Mouse (Mus musculus) cortical plate, adult 2 months (tissue): Measurements from ENCODE around the gene Gab2. TPM values are rescaled to one million over a fixed set of nuclear protein-coding genes. Genes with fewer than 3 reads are reported as not detected.
A peak's percentile ranks its signal among the peaks of the same experiment; 100 is the strongest.

Experiments
- H3K27ac ChIP-seq: fragments of 200-500 bp; 2 replicates; pipeline ENCODE4 v1.5.1; 2012; ENCODE audit warnings: low read length, control low read depth, inconsistent platforms; ENCODE audit not compliant: insufficient read depth
- H3K4me1 ChIP-seq: fragments of 200-500 bp; 2 replicates; pipeline ENCODE4 v1.6.1; 2011; ENCODE audit warnings: low read length; ENCODE audit not compliant: control insufficient read depth, insufficient read depth
- H3K4me3 ChIP-seq: fragments of 200-500 bp; 2 replicates; pipeline ENCODE4 v1.5.1; 2011; ENCODE audit warnings: mild to moderate bottlenecking, low read length, control low read depth; ENCODE audit not compliant: insufficient read depth
- CTCF ChIP-seq: fragments of 200-500 bp; IDR thresholded peaks from 2 replicates; pipeline ENCODE4 v1.5.1; 2011; ENCODE audit warnings: mild to moderate bottlenecking, control low read depth, low read length; ENCODE audit not compliant: insufficient read depth; ENCODE audit errors: extremely low read depth
- POLR2A ChIP-seq: fragments of 200-500 bp; IDR thresholded peaks from 2 replicates; pipeline ENCODE4 v1.6.1; 2011; ENCODE audit warnings: mild to moderate bottlenecking, low read length, control low read depth; ENCODE audit not compliant: insufficient read depth; ENCODE audit errors: extremely low read depth
- polyA plus RNA-seq: library from polyadenylated mRNA; depleted of rRNA; stranded (reverse); fragments of >200 nt; gene quantifications from 2 replicates; pipeline ENCODE4 v1.2.3, GENCODE M21; 2012

The Gab2 gene
- polyA plus RNA-seq, 1 experiment, result 11.0 TPM

DNA sequence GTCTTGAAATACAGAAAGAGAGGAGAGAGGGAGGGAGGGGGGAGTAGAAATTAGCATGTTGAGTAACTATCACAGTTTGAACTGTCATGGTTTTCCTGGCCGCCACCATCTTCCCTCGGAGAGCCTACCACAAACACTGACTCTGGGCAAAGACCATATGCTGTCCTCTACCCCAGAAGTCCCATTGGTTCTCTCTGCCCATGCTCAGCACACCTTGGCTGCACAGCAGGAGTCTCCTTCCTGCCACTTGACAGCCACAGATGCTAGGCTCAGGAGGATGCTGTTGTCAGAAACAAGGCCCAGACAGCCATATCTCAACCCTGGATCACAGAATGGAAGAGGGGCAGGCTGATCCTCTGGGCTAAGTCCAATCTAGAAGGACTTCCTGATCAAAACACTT, 253.0 kb downstream of the Gab2 start:
- Histone ChIP-seq H3K4me3 (no peak overlapping the region), H3K27ac (no peak overlapping the region), H3K4me1 (peaks cover 1% of the 10 kb centered on the region; the same call in 1 of the 2 replicates)
- TF ChIP-seq CTCF (no peak), POLR2A (no peak)

DNA sequence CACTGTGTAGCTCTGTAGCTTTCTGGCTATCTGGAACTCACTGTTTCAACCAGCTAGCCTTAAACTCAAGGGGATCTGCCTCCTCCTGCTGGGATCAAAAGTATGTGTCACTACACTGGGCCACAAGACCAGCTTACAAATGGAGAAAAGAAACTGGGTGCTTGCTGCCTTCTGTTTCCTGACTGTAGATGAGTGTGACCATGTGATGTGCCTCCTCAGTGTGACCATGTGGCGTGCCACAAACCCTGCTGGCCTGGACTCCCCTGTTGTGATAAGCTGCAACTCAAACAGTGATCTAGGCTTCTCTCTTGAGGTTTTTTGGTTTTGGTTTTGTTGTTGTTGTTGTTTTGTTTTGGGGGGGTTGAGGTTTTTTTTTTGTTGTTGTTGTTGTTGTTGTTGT, 255.3 kb downstream of the Gab2 start:
- peaks cover 1% of the 10 kb centered on the region; the same call in 1 of the 2 replicates for H3K4me1 ChIP-seq
- no peak overlapping the region for H3K4me3 ChIP-seq
- no peak overlapping the region for H3K27ac ChIP-seq
- TF ChIP-seq CTCF (no peak), POLR2A (no peak)

DNA sequence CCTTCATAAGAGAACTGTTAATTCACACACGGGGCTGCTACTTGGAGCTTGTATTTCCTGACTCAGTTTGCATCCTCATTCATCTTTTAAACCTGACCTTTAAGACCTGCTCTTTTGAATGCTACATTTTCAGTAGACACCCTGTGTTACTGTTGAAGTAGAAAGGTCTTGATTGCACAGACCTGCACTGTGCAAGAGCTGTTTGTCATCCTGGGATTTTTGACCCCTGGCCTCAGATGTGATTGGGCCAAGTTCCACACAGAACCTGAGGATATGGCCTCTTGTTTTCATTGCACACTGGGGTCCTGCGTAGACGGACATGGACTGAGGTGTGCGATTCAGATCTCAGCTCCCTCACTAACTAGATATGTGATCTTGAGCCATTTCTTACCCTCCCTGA, 257.2 kb downstream of the Gab2 start:
- Histone ChIP-seq H3K27ac (no peak overlapping the region), H3K4me3 (no peak overlapping the region), H3K4me1 (peaks cover 1% of the 10 kb centered on the region; the same call in 1 of the 2 replicates)
- TF ChIP-seq CTCF (no peak), POLR2A (no peak)

DNA sequence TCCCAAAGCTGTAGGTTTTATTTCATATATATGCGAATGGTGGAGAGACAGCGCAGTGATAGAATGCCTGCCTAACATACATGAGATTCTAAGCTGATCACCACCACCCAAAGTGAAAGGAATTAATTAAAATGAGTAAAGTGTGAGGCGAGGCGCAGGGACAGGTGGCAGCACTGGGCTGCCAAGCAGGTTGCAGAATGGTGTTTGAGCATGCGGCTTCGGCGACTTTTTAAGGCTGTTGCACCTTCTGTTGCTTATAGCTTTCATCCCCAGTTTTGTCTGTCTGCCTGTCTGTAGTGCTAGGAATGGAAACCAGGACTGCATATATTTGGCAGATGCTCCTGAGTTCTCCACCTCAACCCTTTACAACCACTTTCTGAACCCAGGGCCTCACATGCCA, 258.2 kb downstream of the Gab2 start:
- TF ChIP-seq CTCF (no peak), POLR2A (no peak)
- H3K4me3 ChIP-seq, result no peak overlapping the region
- H3K27ac ChIP-seq, result no peak overlapping the region
- peaks cover 5% of the 10 kb centered on the region for H3K4me1 ChIP-seq

DNA sequence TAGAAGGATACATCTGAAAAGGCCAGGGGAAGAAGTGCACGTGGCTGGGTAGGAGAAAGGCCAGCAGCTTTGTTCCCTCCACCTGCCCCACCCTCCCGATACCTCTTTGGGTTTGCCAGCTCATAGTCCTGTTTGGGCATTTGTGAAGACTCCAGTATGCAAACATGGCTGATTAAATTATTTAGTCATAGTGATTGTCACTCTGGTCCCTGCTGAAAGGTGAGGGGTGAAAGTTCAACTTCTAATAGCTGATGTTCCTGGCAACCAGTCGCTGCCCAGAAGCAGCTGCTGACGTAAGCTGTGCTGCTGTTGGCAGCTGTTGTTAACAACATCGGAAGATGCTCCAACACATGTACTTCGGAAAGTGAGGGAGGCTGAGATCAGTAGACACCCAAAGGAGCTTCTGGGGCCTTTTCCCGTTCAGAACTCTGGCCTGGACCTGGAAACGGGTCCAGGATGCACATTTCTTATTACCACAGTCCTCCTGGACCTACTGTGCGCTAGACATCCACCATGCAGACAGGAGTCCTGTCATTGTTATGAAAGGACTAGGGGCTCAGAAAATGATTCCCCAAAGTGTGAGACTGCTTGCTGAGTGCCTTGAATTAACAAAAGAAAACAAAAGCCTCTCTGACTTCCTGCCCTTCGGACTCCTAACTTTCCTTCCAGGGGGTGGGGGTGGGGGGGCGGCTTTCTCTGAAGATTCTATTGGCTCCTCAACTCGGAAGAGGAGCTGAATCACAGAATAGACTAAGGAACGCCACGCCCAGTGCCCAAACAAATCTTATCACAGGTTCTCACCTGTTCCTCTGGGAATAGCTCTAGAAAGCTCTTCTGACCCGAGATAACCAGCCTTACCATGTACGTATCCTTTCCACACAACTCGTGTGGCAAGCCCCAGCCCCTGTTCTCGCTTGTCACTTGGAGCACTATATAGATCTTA, 259.8 kb downstream of the Gab2 start:
- TF ChIP-seq POLR2A, result no peak
- no peak for TF ChIP-seq CTCF
- Histone ChIP-seq H3K27ac (no peak overlapping the region), H3K4me1 (peaks cover 11% of the 10 kb centered on the region), H3K4me3 (no peak overlapping the region)

DNA sequence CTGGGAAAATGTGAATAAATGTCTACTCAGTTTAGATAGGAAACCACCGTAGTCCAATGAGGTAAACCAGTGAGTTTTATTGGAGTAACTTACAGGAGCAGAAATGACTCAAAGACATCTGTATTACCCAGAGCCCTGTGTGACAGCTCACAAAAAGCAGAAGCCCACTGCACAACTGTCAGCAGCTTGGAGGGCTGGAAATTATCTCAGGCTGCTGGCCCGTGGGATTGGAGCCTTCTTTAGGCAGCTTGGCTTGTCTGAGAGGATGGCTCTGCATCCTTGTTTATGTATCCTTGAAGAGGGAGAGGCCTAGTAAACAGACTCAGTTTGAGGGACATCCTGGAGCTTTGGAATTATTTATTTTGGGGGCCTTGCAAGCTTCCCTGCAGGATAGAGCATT, 261.6 kb downstream of the Gab2 start:
- Histone ChIP-seq H3K27ac (no peak overlapping the region), H3K4me3 (no peak overlapping the region), H3K4me1 (peaks cover 11% of the 10 kb centered on the region)
- no peak for TF ChIP-seq POLR2A

DNA sequence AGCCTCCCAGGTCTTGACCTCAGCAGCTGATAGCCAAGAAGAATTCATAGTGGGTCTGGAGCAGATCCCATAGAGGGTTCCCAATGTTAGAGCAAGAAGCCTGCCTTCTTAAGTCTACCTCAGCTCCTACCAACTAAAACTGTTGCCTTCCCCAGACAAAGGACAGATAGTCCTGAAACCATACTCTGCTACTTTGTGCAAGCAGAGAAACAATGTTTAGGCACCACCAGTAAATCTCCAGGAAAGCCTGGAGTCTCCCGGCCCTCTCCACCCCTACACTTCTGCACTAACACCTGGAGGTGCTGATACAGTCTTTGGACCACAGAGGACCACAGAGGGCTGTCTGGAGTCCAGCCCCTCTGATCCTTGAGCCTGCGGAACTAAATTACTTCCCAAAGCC, 263.3 kb downstream of the Gab2 start:
- Histone ChIP-seq H3K4me1 (peaks cover 10% of the 10 kb centered on the region), H3K4me3 (no peak overlapping the region), H3K27ac (peak overlapping the region; percentile 63; the same call in 1 of the 2 replicates)
- no peak for TF ChIP-seq POLR2A
- no peak for TF ChIP-seq CTCF

DNA sequence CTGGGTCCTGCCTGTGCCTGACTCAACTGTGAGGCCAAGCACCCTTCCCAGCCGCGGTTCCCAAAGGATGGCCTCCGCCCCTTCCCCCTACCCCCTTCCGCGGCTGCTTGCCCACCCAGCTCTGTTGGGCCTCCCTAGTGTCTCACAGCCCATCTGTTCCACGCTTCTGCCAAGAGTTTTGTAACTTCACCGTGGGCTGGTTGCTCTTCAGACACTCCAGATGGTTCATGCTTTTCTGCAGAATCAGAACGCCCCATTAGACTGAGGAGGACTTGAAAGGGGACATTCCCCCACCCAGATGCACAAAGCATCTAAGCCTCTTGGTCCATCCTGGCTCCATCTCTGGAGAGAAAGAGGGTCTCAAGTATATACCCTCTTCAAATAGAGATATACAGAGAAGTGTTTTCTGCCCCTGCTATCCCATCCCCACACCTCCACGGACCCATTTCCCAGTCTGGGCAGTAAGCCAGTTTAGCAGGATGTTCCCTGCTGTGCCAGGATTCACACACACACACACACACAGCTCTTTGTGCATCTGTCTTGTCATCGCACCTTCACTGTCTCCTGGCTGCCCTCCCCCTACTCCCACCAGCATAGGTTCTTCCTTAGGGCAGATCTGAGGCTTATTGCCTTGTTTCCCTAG, 264.0 kb downstream of the Gab2 start:
- peaks cover 10% of the 10 kb centered on the region for H3K4me1 ChIP-seq
- 0 out of 2 replicates have a peak overlapping the region, but pooled peaks have one; percentile 63 for H3K27ac ChIP-seq
- H3K4me3 ChIP-seq, result no peak overlapping the region
- TF ChIP-seq CTCF (no peak), POLR2A (no peak)

DNA sequence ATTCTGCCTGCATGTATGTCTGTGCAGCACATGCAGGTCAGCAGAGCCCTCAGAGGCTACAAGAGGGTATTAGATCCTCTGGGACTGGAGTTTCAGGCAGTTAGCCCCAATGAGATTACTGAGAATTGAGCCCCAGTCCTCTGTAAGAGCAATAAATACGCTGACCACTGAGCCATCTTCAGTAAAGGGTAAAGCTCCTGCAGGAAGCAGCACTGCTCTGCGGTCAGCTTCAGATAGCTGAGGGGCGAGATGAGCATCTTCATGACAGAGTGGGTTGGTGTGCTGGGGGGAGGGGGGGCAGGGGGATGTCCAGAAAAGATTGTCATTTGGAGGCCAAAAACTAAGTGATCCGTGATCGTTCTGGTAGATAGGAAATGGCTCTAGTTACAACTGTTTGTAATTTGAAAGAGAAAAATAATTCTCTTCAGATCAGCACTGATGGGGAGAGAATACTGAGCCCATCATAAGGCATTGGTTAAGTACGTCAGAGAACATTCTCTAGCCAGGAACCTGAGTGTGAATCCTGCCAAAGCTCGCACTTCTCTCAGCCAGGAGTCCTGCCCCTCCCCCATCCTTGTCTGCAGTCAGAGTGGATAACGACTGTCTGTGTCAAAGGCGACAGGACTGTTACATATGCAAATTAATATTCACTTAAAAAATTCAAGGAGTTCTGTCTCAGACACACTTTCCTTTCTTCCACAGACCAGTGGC, 264.9 kb downstream of the Gab2 start:
- Histone ChIP-seq H3K4me3 (no peak overlapping the region), H3K27ac (no peak overlapping the region), H3K4me1 (peaks cover 10% of the 10 kb centered on the region)
- TF ChIP-seq POLR2A (no peak), CTCF (no peak)
